Mouse (Mus musculus) midbrain, embryonic 15.5 days (tissue): ENCODE measurements around the gene Tedc2. TPM values are rescaled to one million over a fixed set of nuclear protein-coding genes. Genes with fewer than 3 reads are reported as not detected.
A peak's percentile ranks its signal among the peaks of the same experiment; 100 is the strongest.

Experiments
- ATAC-seq: fragments of 200-750 bp; cut with Nextera tagmentation; replicated peaks from 2 replicates; pipeline ENCODE4 v1.8.0; 2017; ENCODE audit warnings: moderate TSS enrichment
- H3K27ac ChIP-seq: fragments of 300-500 bp; sonication (generic); 2 replicates; pipeline ENCODE4 v1.5.1; 2015; ENCODE audit warnings: mild to moderate bottlenecking, inconsistent platforms
- H3K27me3 ChIP-seq: fragments of 300-500 bp; sonication (generic); replicated peaks from 2 replicates; pipeline ENCODE4 v1.6.1; 2015; ENCODE audit warnings: inconsistent platforms
- H3K36me3 ChIP-seq: fragments of 300-500 bp; sonication (generic); replicated peaks from 2 replicates; pipeline ENCODE4 v1.6.1; 2015; ENCODE audit warnings: inconsistent platforms
- H3K4me1 ChIP-seq: fragments of 300-500 bp; sonication (generic); 2 replicates; pipeline ENCODE4 v1.6.1; 2015; ENCODE audit warnings: inconsistent platforms
- H3K4me2 ChIP-seq: fragments of 300-500 bp; sonication (generic); 2 replicates; pipeline ENCODE4 v1.6.1; 2015; ENCODE audit warnings: inconsistent platforms, mild to moderate bottlenecking, moderate library complexity
- H3K4me3 ChIP-seq: fragments of 300-500 bp; sonication (generic); 2 replicates; pipeline ENCODE4 v1.5.1; 2015; ENCODE audit warnings: mild to moderate bottlenecking, inconsistent platforms
- H3K9ac ChIP-seq: fragments of 300-500 bp; sonication (generic); 2 replicates; pipeline ENCODE4 v1.6.1; 2015; ENCODE audit warnings: mild to moderate bottlenecking, inconsistent platforms
- H3K9me3 ChIP-seq: fragments of 300-500 bp; sonication (generic); 2 replicates; pipeline ENCODE4 v1.6.1; 2016; ENCODE audit warnings: inconsistent platforms
- WGBS: fragments of 180-500 bp; shearing (Covaris S2); methylation state at CpG from one replicate; pipeline ENCODE4 v1.1.7; 2015; ENCODE audit warnings: mixed read lengths; 5-methylcytosine and 5-hydroxymethylcytosine counted together
- polyA plus RNA-seq: library from polyadenylated mRNA; unstranded; fragments of >200 nt; fragmentation: Nextera tagmentation; extraction: Ambion mirVana; gene quantifications from 2 replicates; pipeline ENCODE4 v1.2.1, GENCODE M21; 2015

Tedc2 gene
- 12.1 and 12.5 TPM in 2 replicates for polyA plus RNA-seq

DNA sequence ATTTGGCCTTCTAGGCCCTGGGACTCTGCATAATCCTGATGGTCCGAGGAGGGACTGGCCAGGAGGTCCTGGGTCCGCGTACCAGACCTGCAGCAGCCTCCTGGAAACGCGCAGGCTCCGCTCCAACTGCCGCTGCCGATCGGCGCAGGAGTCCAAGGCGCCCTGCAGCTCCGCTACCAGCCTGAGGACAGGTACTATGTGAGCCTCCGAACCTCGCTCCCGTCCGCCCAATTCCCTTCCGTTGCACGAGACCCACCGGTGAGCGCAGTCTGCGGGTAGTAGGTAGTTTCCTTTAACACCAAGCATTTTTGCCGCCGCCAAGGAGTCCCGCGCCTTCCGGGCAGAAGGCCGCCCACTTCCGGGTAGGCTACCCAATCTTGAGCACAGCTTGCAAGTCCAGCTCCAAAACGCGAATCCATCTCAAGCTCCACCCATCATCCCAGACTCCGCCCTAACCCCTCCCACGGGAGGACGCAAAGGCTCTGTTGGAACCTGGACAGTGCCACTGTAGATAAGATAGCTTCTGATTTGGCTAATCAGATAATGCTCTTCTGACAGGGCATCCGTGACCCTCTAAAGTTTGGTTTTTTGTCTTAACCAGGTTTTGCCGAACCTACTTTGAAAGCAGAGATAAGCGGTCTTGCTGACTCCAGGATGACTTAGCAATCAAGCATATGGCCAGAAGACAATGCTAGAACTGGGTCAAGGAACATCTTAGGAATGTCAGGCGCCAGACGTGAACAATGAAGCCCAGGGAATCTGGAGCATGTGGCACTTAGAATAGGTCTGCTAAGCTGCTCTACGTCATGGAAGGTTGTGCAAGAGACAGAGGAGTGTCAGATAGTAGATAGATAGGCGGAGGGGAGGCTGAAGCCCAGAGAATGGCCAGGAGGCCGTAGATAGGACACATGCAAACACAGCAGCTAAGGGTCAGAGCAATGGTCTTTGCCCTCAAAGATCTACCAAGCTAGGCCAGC lies at the start of gene Tedc2:
TSS of gene Tedc2 (minus strand) at position 417 of the 977 bp plus-strand sequence.
- WGBS, result 5% methylated on average over 41 of the region's 41 CpGs
- H3K27me3 ChIP-seq, result no peaks in the 10 kb centered on the region
- peak within 1 kb of the TSS; percentile 95 for H3K4me3 ChIP-seq
- H3K27ac ChIP-seq, result peak within 1 kb of the TSS; percentile 76
- H3K4me1 ChIP-seq, result peaks cover 19% of the 10 kb centered on the region
- ATAC-seq, result peak; percentile 96
- H3K9me3 ChIP-seq, result no peaks in the 10 kb centered on the region
- H3K36me3 ChIP-seq, result peaks cover 14% of the 10 kb centered on the region; the same call in 1 of the 2 replicates
- H3K9ac ChIP-seq, result peak within 1 kb of the TSS; percentile 78
- peak within 1 kb of the TSS; percentile 95 for H3K4me2 ChIP-seq

DNA sequence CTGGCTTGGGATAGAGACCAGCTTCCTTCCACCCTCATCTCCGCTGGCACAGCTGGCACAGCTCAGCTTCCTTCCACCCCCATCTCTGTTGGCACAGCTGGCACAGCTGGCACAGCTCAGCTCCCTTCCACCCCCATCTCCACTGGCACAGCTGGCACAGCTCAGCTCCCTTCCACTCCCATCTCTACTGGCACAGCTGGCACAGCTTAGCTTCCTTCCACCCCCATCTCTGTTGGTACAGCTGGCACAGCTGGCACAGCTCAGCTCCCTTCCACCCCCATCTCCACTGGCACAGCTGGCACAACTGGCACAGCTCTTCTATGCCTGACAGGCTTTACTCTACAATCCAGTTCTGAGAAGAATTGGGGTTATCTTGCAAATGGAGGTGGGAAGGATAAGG lies 46.5 kb upstream of the Tedc2 start:
- H3K4me3 ChIP-seq, result no peak overlapping the region
- no peaks in the 10 kb centered on the region for H3K36me3 ChIP-seq
- H3K27me3 ChIP-seq, result no peaks in the 10 kb centered on the region
- H3K9me3 ChIP-seq, result no peaks in the 10 kb centered on the region
- no peak overlapping the region for H3K9ac ChIP-seq
- ATAC-seq, result no peak
- whole genome bisulfite sequencing, result 77% methylated on average over 1 of the region's 1 CpGs
- no peak overlapping the region for H3K27ac ChIP-seq
- no peak overlapping the region for H3K4me2 ChIP-seq
- H3K4me1 ChIP-seq, result no peaks in the 10 kb centered on the region

DNA sequence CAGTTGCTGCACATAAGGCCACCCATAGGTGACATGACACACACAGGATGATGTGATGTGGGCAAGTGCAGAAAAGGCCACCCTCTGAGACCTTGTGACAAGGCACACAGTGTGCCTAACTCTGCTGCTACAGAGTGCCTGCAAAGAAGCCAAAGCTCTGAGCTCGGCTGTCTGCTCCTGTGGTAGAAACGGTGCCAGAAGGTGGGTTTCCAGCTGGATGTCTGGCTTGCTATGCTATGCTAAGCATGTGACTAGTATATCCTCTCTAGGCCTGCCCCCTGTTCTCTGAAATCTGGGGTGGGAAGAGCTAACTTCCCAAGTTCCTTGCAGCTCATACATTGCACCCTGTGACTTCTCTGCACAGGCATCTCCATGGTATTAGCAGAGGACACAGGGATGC lies 44.1 kb upstream of the Tedc2 start:
- H3K36me3 ChIP-seq, result no peaks in the 10 kb centered on the region
- no peak for ATAC-seq
- H3K27me3 ChIP-seq, result no peaks in the 10 kb centered on the region
- H3K9ac ChIP-seq, result no peak overlapping the region
- H3K4me2 ChIP-seq, result no peak overlapping the region
- no peak overlapping the region for H3K27ac ChIP-seq
- no peaks in the 10 kb centered on the region for H3K4me1 ChIP-seq
- no peaks in the 10 kb centered on the region for H3K9me3 ChIP-seq
- WGBS, result 75% methylated on average over 2 of the region's 2 CpGs
- H3K4me3 ChIP-seq, result no peak overlapping the region

DNA sequence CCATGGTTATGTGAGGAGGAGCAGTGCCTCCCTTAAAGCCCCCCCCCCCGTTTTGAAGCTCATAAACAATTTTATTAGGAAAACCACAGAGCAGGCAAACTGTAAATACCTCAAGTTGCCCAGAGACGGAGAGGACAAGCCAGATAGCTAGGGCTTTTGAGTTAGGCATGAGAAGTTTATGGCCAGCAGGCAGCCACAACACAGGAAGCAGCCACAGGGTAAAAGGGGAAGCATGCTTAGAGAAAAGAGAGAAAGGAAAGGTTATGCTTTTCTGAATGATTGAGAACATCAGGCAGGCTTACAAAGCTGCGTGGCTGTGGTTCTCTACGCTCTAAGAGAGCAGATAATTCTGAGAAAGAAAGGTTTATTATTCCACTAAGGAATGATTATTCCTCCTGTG lies 39.9 kb upstream of the Tedc2 start:
- WGBS, result 81% methylated on average over 4 of the region's 4 CpGs
- no peak for ATAC-seq
- no peaks in the 10 kb centered on the region for H3K4me1 ChIP-seq
- no peaks in the 10 kb centered on the region for H3K27me3 ChIP-seq
- no peaks in the 10 kb centered on the region for H3K9me3 ChIP-seq
- H3K36me3 ChIP-seq, result no peaks in the 10 kb centered on the region
- H3K9ac ChIP-seq, result no peak overlapping the region
- no peak overlapping the region for H3K4me3 ChIP-seq
- H3K27ac ChIP-seq, result no peak overlapping the region
- H3K4me2 ChIP-seq, result no peak overlapping the region

DNA sequence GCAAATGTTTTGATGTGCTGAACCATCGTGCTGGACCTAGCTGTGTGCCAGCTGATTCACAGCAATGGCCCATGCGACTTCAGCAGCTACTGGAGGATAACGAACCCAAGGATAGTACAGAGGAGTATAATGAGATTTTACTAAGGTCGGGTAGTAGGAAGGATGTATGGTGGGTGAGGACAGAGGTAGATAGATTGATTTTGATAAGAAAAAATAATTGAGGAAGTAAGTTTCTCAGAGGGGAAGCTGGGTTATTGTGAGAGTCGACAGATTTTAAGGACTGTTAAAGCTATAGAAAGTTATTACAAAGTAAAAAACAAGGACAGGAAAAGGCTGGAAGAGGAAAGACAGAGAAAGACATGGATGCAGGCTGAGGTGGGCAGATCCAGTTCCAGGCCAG lies 39.1 kb upstream of the Tedc2 start:
- Histone ChIP-seq H3K9ac (no peak overlapping the region), H3K4me3 (no peak overlapping the region), H3K9me3 (no peaks in the 10 kb centered on the region), H3K27me3 (no peaks in the 10 kb centered on the region), H3K4me2 (no peak overlapping the region), H3K27ac (no peak overlapping the region), H3K4me1 (no peaks in the 10 kb centered on the region), H3K36me3 (no peaks in the 10 kb centered on the region)
- ATAC-seq, result no peak
- WGBS, result 84% methylated on average over 5 of the region's 5 CpGs

DNA sequence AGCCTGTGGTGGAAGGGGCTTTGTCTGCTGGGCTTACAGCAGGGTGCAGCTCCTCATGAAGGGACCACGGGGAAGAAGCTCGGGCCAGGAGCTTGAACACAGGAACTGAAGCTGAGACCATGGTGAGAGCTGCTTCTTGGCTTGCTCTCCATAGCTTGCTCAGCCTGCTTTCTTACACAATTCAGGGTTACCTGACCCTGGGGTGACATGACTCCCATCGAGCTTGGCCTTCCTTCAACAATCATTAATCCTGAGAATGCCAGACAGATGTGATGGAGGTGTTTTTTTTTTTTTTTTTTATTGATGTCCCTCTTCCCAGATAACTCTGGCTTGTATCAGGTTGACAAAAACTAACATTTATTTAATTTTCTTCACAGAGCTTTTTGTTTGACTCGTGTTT lies 38.3 kb upstream of the Tedc2 start:
- no peaks in the 10 kb centered on the region for H3K36me3 ChIP-seq

DNA sequence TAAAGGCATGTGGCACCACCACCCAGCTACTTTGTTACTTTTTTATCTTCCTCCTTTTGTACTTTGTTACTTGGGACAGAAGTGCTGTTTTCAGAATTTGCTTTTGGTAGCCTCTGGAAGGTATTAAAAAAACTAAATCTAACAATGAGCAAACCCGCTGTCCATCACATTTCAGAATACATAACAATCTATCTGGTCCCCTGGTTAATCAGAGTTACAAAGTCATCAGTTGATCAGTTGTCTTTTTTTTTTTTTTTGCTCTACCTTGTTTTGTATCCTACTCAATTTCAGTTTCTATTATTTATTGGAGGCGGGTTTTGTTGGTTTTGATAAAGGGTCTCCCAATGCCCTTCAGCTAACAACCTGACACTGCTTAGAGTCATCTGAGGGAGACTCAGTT lies 31.7 kb upstream of the Tedc2 start:
- H3K27ac ChIP-seq, result no peak overlapping the region
- no peak for ATAC-seq
- peak overlapping the region; percentile 78 for H3K4me3 ChIP-seq
- no peaks in the 10 kb centered on the region for H3K27me3 ChIP-seq
- 95% methylated on average over 2 of the region's 2 CpGs for WGBS
- no peak overlapping the region for H3K4me2 ChIP-seq
- peaks cover 18% of the 10 kb centered on the region for H3K4me1 ChIP-seq
- H3K9ac ChIP-seq, result no peak overlapping the region
- H3K36me3 ChIP-seq, result peaks cover 7% of the 10 kb centered on the region; the same call in 1 of the 2 replicates
- no peaks in the 10 kb centered on the region for H3K9me3 ChIP-seq

More for the DNA sequence above, 38.3 kb upstream of the Tedc2 start:
- Histone ChIP-seq H3K27me3 (no peaks in the 10 kb centered on the region), H3K4me3 (no peak overlapping the region), H3K27ac (no peak overlapping the region), H3K4me2 (no peak overlapping the region), H3K9me3 (no peaks in the 10 kb centered on the region), H3K4me1 (no peaks in the 10 kb centered on the region), H3K9ac (no peak overlapping the region)
- WGBS, result 76% methylated on average over 4 of the region's 4 CpGs
- ATAC-seq, result no peak

DNA sequence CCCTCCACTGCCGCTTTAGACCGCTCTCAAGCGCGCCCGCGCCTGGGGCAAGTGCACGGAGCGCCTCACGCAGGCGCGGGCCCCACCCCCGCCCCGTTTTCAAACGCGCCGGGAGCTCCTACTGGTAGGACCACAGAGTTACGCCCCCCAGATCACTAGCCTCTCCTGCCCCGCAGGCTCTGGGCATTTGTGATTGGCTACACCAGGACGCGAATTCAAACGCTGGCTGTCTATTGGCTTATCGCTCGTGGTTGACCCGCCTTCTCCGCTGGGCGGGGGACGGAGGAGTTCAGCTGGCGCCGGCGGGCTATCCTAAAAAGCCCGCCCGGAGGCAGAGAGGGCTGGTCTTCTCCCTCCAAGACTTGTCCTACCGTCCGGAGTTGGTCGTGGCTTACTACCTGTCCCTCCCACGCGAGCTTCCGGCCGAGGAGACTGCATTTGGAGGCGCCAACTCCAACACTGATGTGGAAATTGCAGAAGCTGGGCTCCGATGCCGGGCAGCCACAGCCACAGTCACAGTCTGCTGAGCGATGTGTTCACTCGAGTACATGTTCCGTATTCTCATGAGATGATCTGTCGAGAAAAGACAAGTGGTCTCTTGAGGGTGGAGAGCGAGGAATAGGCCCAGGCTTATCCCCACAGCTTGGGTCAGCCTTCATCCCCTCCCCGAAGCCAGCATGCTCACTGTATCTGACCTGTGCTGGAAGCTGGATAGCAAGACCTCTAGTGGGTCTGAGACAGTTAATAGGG lies 30.8 kb upstream of the Tedc2 start, which contains the start of gene Ccnf:
TSS of gene Ccnf (minus strand) at position 165 of the 750 bp plus-strand sequence.
- H3K27ac ChIP-seq, result peak within 1 kb of the TSS; percentile 66
- no peaks in the 10 kb centered on the region for H3K9me3 ChIP-seq
- H3K27me3 ChIP-seq, result no peaks in the 10 kb centered on the region
- peaks cover 8% of the 10 kb centered on the region; the same call in 1 of the 2 replicates for H3K36me3 ChIP-seq
- peaks cover 18% of the 10 kb centered on the region for H3K4me1 ChIP-seq
- WGBS, result under 1% methylated on average over 48 of the region's 48 CpGs
- peak within 1 kb of the TSS; percentile 67 for H3K9ac ChIP-seq
- peak; percentile 100 for ATAC-seq
- H3K4me2 ChIP-seq, result peak within 1 kb of the TSS; percentile 87
- peak within 1 kb of the TSS; percentile 78 for H3K4me3 ChIP-seq

DNA sequence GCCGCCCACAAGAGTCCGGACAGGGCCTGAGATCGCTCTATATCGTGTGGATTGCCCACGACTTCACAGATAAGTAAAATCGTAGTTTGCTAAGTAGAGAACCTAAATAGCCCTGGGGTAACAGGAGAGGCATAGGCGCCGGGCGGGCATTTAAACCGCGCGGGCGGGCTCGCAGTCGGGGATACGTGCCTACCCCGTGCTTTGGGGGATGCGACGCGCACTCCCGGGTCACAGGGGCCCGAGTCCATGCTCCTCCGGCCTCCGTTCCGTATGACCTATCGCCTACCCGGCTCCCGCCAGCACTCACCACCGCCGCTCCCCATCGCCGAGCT lies 30.3 kb upstream of the Tedc2 start:
- peak overlapping the region; percentile 63; the same call in 1 of the 2 replicates for H3K27ac ChIP-seq
- no peak for ATAC-seq
- H3K4me1 ChIP-seq, result peaks cover 18% of the 10 kb centered on the region
- no peaks in the 10 kb centered on the region for H3K9me3 ChIP-seq
- peaks cover 10% of the 10 kb centered on the region; the same call in 1 of the 2 replicates for H3K36me3 ChIP-seq
- no peaks in the 10 kb centered on the region for H3K27me3 ChIP-seq
- peak overlapping the region; percentile 78 for H3K4me3 ChIP-seq
- WGBS, result under 1% methylated on average over 32 of the region's 32 CpGs
- peak overlapping the region; percentile 87 for H3K4me2 ChIP-seq
- H3K9ac ChIP-seq, result peak overlapping the region; percentile 67

DNA sequence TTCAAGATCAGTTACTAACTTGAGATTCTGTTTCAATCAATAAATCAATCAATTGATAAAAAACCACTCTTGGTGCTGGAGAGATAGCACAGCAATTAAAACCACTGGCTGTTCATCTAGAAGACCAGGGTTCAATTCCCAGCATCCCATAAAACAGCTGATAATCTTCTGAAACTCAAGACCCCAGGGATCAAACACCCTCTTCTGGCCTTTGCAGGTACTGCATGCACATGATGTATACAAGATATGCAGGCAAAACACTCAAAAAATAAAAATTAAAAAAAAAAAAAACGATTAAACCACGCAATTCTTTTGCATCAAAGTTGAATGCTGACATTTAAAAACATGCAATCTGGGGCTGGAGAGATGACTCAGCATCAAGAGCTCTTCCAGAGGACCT lies 28.0 kb upstream of the Tedc2 start:
- Histone ChIP-seq H3K4me1 (peaks cover 18% of the 10 kb centered on the region), H3K9ac (no peak overlapping the region), H3K27me3 (no peaks in the 10 kb centered on the region), H3K9me3 (no peaks in the 10 kb centered on the region), H3K36me3 (peaks cover 23% of the 10 kb centered on the region), H3K4me2 (no peak overlapping the region), H3K27ac (no peak overlapping the region), H3K4me3 (no peak overlapping the region)
- ATAC-seq, result no peak
- 97% methylated on average over 2 of the region's 2 CpGs for WGBS

DNA sequence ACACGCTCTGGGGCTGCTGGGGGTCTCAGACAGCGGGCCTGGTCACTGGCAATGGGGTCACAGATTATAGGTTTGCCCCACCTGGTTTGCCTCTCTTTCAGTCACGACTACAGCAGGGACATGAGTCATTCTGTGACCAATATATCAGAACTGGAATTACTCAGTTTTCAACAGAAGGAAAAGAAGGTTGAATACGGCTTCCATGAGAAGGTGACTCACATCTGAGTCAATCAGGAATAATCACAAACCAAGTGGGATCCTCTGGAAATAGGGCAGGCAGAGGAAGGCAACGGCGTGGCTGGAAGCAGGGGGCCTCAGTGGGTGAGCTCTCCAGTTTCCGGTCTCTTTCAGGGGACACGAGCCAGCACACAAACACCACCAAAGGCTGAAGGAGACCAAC lies 23.4 kb upstream of the Tedc2 start:
- Histone ChIP-seq H3K9me3 (no peaks in the 10 kb centered on the region), H3K36me3 (peaks cover 42% of the 10 kb centered on the region), H3K9ac (no peak overlapping the region), H3K4me3 (no peak overlapping the region), H3K27ac (no peak overlapping the region), H3K4me2 (no peak overlapping the region), H3K4me1 (no peaks in the 10 kb centered on the region), H3K27me3 (no peaks in the 10 kb centered on the region)
- 98% methylated on average over 8 of the region's 8 CpGs for WGBS
- no peak for ATAC-seq

DNA sequence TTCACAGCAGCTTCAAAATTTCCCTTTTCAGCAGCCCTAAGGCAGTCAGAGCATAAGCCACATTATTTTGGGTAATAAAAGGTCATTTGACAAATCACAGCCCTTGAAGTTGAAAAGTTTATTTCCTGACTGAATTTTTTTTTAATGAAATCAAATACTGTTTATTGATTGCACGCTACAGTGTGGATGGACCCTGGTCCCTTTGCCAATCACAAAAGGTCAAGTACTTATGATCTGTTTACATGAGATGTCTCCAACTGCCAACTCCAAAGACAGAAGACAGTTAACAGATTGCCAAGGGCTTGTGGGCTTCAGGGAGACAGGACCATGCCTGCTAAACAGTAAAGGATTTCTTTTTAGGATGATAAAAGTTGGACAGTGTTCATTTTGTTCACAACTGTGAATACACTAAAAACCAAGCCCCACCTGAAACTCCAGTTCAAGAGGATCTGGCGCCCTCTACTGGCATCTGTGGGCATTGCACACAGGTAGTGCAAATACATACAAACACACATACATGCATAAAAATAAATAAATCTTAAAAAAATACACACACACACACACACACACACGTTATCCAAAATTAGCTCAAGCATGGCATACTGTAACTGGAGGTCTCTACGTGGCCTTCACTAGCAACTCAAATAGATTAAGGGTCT lies 22.8 kb upstream of the Tedc2 start:
- no peak overlapping the region for H3K9ac ChIP-seq
- ATAC-seq, result no peak
- H3K36me3 ChIP-seq, result peaks cover 42% of the 10 kb centered on the region

More for the DNA sequence above, 22.8 kb upstream of the Tedc2 start:
- Histone ChIP-seq H3K27me3 (no peaks in the 10 kb centered on the region), H3K4me2 (no peak overlapping the region), H3K4me1 (no peaks in the 10 kb centered on the region), H3K4me3 (no peak overlapping the region), H3K9me3 (no peaks in the 10 kb centered on the region), H3K27ac (no peak overlapping the region)
- 85% methylated on average over 4 of the region's 4 CpGs for WGBS
